Mouse (Mus musculus) embryo, embryonic 9.5 days (tissue): Measurements from ENCODE around the gene Pld5.

ENCODE experiments used
- DNase-seq: peaks from one replicate; pipeline ENCODE4 v3.0.0-alpha.2; 2017; ENCODE audit errors: extremely low spot score

Gene Pld5

DNA sequence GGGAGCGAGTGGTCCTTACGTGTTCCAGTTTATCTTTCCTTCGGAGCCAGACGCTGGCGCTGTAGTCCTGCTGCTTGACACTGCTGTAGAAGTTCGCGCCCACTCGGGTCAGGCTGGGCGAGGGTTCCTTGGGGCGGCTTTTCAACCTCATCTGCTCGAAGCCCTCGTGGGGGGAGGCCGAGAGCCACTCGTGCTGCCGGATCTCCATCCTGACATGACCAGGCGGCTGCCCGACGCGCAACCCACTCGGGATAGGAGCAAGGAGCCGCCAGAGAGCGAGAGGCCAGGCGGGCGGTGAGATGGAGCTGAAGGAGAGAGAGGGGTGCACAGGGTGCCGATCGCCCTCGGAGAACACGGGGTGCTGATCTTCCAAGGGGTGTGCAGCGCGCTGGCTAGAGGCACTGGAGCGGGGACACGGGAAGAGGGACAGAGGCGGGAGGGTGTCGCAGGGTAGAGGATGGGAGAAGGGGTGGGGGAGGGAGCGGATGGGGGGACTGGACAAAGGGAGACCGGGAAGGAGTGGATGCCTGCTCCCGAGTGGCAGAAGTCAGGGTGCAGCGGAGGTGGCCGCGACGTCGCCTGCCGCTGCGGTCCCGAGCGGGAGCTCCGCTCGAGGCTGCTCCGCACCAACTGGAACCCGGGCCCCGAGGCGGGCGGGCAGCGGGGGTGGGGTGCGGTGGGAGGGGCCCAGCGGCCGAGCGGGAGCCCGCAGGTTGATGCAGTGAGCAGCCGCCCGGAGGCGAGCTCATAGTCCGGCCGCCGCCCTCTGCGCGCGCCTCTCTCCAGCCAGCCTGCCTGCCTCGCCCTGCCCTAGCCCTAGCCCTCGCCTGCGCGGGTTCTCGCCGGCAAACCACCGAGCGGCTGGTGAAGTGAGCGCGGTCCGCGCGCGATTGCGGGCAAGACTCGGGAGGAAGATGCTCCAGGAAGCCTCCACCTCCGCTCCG lies at the start of gene Pld5:
Pld5 (minus strand) TSS at position 646 of the 944 bp plus-strand sequence.
- peak; percentile 73 for DNase-seq

DNA sequence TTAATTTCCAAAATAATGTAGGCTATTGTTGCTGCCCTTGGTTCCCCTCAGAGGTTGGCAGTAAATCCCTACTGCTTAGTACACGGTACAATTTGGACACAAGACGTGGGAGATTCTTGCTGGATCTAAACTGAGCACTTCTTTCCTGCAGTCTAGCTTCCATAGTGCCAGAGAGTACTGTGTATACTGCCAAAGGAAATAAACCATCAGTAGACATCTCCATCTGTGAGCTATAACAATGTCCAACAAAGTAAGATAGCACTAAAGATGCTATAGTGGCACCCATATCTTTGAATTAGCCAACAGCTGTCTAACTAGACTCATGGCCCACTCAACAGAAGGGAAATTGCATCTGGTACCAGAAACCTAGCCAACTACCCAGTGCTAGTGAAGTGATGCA lies 40.0 kb upstream of the Pld5 start:
- DNase-seq = no peak

DNA sequence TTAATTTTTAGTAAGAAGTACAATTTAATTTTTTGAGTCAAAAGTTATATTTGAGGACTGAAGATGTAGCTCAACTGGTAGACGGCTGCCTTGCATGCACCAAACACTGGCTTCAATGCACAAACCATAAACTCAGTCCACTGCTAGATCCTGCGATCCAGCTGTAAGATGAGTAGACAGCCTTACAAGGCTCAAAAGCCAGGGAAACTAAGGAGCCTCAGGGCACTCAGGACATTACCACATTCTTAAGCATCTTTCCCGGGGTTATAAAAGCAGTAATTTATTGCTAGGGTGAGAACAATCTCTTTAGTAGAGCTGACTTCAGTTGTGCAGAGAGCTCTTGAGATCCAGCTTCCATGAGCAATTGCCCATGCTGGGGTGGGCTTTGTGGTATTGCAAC lies 35.1 kb upstream of the Pld5 start:
- no peak for DNase-seq

DNA sequence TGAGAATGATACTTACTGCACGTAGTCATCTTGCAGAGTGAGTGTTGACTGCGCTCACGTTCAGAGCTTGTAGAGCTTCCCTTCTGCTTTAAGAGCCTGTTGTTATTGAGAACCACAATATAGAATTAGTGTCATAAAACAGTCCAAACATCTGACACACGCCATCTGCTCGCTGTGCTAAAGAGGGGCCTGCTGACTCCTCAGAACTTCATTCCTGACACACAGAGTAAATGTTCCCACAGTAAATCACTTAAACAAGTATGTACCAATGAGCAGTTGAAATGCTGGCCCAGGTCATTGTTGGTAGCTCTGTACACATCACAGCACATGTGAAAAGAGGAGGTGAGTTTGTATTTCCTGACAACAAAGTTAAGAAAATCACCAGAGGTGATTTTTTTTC lies 14.3 kb upstream of the Pld5 start:
- DNase-seq = no peak

DNA sequence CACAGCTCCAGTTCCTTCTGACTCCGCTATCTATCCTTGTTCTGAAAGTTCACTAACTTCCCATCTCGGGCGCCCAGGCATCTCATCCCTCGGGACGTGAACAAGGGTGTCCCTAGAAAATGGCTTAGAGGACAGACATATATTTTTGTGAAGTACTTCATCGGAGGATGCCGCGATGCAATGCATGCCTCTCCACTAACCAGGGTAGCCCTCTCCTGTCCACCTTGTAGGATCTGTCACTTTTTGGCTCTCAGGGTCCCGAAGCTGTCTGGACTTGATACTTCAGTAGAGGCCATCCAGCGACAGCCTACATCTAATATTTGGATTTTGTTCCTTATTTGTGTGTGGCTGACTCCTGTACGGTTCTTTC lies 484 bp upstream of the Pld5 start:
- DNase-seq = no peak

DNA sequence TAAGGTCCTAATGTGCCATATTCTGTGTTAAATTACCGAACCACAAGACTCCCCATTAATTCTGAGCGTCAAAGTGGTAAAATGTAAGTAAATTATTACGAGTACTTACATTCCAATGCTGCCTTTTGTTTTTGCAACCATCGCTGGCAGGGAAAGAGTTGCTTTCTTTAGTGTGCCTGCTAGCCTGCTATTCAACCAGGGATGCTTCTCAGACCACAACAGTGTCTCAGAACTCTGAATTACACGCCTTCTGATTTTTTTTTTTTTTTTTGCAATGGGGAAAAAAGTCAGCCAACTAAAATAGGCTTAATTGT lies 26.4 kb downstream of the Pld5 start:
- DNase-seq = no peak

DNA sequence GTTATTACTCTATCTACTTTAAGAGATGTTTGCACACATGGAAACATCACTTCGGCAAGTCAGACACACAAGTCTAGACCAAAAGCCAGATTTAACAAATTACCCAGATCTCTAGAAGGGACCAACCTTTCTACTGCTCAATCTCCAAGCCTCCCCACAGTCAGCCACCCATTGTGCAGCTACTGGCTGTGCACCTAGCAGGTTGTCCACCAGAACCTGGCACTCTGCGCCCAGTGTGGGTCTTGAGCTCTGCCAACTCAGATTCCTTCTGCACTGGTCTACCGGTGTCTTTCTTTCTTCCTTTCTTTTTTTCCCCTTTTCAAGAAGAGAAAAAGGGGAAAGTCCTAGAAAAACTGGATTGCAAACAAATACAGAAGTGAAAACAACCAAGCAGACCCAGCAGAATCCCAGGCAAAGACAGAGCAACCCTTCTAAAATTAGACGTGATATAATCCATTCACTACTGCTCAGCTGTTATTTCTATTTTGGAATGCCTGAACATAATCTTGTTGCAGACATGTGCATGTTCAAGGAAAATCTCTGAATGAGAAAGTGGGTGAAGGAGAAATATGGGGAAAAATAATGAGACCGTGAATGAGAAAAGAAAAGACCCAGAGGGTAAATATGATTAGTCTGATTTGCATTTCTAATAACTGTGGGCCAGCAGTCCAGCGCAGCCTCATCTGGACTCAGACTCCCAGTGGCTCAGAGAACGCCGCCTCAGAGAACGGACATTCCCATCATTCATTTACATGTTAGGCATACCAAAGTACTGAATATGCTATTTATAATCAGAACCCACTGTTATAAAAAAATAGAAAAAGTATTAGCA lies 27.0 kb downstream of the Pld5 start:
- DNase-seq = no peak

DNA sequence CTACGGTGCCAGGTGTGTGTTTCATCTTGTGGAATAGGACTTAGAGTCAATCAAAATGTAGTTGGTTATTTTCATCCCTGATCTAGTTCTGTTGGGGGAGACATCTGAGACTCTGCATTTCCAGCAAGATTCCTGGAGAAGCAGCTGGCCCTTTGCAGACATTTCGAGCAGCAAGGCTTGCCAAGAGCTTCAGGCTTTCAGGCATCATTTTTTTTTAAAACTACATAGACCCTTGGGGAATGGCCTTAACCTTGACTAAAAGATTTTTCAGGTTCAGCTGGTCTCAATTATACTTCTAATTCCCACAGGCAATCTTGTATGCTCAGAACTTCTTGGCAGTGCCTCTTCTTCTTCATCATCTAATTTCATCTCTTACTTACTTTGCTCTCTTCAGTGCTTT lies 35.9 kb downstream of the Pld5 start:
- DNase-seq = no peak

DNA sequence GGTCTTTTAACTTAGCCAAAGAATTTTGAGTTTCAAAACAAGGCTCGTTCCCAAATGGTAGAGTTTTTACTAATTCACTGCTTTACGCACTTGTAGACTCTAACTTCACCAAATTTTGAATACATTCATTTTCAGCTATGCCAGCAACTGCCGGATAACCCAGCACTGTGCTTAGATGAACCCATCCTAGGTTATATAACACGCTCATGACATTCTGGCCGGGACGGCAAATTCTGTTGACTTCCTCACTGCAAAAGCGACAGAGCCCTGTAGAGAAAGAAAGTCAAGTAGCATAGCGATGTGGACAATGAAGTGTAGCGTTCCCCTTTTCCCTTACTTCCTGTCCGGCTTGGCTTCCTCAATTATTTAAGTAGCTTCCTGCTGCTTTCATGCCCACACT lies 51.3 kb downstream of the Pld5 start:
- no peak for DNase-seq

DNA sequence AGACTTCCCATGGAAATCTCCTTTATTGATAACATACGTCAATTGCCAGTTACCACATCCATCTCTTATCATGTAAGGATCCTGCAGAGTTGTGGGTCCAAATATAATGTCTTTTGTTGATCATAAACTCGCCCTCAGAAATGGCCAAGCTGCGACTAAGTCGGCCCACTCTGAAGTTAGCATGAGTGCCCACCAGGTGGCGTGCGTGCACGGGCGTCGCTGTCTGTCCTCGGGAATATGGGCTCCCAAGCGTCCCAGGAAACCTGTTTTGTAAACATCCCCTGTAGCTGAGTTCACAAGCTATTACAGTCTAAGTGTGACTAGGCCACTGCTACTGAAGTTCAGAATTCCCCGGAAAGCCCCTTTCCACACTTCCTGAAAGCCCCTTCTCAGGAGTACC lies 51.9 kb downstream of the Pld5 start:
- DNase-seq = peak; percentile 63

DNA sequence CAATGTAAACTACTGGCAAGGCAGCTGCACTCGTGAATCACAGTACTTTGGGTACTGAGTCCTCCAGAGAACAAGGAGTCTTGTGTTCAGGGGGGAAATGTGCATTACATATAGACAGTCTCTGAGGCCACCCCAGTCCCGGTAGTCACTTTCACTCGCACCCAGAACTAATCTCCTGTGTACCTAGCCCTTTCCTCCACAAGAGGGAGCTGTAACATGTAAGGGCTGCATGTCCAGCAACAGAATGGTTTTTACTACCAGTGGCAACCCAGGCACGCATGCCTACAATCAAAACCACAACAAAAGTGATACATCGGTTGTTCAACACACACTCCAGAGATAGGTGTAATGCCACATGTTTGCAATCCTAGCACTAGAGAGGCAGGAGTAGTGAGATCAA lies 56.9 kb downstream of the Pld5 start:
- DNase-seq = no peak

DNA sequence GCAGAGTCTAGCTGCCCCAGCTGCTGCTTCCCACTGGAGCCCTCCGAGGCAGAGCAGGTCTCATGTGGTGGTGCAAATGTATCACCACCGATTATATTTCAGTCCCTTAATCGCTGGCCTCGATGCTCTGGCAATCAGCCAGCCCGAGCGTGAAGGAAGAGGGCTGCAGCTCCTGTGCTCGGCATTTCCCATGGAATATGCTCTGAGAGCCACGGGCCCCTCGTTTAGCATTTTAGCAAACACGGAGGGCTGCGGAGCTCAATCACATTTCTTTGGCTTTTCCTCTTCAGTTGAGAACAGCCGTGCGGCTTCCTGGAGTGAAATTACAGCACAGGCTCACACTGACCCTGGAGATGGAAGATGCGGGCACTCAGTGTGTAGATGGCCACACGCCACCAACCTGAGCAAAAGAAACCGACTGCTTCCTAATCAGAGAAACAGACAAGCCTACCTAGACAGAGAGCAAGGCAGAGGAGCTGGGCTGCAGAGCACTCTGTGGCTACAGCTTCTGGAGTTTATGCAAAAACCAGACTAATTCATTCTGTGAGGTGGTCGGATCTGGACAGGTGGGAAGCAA lies 61.4 kb downstream of the Pld5 start:
- no peak for DNase-seq

DNA sequence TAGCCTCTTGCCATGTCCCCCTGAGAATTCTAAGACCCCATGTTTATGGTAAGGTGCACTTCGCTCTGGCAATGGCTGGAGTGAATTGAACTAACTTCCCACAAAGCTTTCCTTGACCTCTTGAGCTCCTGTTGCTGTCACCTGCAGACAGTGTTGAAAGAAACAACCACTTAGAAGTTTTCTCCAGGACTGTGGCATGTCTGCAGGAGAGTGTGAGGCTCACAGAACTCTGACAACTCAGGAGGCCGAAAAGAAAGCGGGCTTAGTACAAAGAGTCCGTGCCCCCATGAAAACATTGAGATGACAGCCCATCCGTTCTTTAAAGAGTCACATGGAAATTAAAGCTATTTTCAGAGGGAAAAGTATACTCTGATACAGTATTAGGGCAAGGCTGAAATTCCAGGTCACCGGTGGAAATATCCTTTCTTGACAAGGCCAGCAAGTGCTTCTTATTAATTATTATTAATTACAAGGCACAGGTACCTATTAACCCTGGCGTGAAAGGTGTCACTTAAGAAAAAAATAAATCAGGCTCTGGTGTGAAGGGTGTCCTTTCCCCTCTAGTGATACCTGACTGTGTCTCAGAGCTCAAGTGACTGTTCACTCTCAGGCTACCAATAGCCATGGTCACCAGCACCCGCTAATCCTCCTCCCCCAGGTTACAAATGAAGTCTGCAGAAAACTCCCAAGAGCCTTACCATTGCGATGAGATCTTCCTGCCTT lies 62.0 kb downstream of the Pld5 start:
- no peak for DNase-seq

DNA sequence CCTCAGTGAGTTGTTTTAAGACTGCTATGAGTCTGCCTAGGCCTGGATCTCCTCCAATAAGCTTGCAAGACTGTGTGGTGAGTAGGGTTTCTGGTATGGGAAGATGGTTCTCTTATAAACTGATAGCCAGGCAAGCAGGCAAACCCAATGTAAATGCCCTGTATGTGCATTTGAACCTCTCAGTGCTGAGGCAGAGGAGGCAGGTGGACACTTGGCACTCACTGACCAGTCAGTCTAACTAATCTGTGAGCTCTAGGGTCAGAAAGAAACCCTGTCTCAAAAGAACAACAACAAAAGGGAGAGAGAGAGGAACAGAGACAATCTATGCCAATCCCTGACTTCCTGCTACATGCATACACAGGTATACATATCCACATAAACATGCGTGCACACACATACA lies 64.3 kb downstream of the Pld5 start:
- no peak for DNase-seq

DNA sequence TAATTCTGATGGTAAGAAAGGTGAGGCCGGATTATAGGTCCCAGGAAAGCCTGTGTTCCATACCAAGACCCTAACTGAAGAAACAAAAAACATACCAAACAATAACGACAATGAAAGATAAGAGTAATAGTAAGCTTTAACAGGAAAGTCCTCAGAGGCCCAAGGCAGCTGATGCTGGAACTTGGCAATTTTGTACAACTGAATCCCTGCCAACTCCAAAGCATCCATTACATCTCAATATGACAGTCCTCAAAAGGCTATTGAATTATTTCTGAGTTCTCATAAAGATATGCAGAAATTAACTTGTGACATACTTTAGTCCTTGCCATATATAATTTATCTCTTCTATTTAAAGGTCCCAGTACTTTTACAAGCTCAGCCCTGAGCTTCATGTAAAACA lies 67.1 kb downstream of the Pld5 start:
- no peak for DNase-seq

DNA sequence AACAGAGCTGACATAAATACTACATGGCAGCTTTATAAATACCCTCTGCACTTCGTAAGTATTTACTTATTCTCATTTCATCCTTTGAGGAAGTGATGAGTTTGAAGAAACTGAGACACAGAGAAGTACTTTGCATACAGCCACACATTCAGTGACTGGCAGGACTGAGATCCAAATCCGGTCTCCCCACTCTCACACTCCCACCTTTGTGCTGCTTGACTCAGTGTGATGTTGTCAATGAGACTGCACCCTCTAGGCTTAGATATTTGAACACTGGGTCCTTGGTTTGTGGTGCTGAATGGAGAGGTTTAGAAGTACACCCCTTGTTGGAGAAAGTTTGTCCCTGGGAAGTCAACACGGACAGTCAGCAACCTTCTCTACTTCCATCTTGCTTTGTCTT lies 72.8 kb downstream of the Pld5 start:
- no peak for DNase-seq

DNA sequence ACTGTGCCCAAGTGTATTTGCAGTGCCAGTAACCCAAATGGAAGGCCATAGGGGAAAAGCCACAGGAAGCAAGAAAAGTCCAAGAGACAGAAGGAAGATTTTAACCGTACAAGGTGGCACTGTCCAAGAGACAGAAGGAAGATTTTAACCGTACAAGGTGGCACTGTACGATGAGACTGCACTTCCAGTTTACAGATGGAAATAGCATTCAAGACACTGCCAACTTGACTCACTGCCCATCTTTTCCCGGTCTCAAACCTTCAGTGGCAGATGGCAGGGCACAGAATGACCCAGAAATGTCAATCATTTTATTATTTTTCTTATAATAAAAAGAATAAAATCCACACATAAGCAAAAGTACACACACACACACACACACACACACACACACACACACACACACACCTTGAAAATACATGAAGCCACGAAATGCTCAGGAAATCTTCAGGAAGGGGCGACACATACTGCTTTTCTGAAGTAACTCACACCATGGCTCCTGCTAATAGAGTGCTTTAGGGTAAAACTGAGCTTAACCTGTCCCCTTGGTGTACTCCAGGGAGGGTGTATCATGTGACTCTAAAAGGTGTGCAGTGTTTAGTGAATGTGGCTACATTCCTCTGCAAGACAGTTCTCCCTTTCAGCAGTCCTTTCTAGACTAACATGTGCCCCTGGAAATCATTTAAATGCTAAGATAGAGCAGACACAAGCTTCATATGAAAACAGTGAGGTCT lies 77.9 kb downstream of the Pld5 start:
- no peak for DNase-seq

DNA sequence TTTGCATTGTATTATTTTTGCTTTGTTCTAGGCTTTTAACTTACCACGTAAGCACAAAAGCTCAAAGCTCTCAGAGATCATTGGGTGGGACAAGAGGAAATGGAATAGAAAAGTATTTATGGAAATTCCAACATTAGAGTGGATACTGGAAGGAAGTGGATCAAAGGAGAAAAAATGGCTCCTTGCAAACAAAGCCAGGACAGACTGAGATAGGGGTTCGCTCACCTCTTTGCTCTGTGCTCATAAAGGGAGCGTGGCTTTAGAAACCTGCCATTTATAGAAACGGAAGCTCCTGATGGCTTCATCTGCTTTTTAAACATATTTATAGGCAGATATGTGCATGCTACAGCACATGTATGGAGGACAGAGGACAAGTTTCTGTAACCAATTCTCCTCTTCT lies 78.8 kb downstream of the Pld5 start:
- no peak for DNase-seq

DNA sequence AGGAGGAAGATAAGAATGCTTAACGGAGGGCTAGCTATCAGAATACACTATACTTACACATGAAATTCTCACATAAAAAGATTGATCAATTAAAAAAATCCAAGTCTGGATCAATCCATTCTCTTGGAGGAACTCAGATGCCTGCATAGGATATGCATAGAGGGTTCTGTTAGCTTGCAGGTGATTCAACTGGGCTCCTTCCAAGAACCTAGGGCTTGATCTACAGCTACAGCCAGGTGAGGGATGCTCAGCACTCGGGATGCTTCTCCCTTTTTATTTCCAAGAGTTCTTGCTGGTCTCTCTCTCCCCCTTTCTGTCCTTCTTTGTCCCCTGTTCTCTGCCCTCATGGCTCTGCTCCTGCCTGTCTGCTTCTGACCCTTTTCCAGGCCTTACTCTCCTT lies 80.4 kb downstream of the Pld5 start:
- no peak for DNase-seq

DNA sequence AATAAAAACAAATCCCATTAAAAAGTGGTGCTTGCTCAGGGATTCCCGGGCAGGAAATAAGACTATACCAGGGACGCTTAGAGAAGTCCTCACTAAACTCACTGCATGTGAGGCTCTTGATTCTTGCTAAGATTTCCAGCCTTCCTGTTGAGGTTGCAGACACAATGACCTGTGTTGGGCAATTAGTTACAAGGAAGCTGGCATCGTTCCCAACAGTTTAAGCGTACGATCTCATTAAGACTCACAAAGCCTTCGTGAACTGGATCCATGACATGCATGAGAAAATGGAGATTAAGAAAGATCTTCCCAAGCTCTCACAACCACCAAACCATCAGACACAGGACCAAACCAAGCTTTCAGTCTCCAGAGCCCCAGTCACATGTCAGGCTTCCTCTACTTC lies 91.1 kb downstream of the Pld5 start:
- DNase-seq = no peak

DNA sequence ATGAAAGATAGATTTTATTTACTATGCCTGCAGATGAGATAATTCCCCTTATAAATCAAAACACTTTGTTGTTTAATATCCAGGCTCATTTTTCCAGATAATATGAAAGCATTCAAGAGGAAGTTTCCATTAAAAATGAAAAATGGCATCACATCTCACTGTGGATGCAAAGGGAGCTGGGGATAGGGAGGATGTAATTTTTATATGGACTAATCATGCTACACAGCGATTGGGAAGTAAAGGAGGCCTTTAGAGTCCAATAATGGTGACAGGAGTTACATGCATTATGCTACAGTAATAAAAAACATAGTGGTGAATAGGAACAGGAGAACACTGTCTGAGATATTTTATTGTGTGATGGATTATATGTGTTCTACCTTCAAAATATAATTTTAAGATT lies 100.1 kb downstream of the Pld5 start:
- DNase-seq = no peak

DNA sequence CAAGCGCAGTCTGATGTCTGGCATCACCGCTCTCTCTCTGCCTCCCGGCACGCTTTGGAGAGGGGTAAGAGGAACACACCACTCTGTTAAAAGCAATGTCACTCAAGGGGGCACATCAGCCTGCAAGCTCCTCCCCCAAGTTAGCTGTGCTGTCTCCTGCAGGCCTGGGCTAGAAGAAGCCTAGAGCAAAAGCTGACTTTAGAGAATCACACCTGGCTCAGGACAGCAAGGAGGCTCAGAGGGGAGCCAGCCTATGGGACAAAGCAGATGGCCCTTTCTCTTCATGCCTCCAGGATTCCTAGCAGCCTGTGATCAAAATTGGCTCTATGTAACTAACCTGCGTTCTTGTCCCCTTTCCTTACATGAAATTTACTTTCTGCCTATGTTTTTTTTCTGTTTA lies 107.3 kb downstream of the Pld5 start:
- DNase-seq = no peak
